Mouse (Mus musculus): ENCODE data around the gene Dcaf1.

Dcaf1 gene

DNA sequence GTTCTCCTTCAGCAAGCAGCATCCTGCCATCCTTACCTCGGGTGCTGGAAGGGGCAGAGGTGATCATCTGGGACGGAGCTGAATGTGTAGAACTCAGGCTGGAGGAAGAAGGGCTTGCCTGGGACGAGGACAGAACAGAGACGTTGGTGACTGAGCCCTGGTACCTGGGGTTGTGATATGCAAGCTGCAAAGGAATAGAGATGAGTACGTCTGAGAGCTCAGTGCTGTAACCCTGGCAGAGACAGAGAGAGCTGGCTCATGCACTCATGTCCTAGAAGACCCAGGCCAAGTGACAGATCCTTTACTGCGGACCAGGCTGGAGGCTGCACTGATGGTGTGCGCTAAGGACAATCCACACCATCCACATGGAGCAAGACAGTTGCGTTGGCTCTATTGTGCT, 84.9 kb downstream of the Dcaf1 start:
- DNase-seq (ENCODE audit: low spot score in 2 of 2): no peak

- DNase-seq (ENCODE audit: low spot score in 2 of 2): no peak
Measured at GRCm38 (mm10) chr9:106908174-106908573, 86.5 kb downstream of the Dcaf1 start.

DNA sequence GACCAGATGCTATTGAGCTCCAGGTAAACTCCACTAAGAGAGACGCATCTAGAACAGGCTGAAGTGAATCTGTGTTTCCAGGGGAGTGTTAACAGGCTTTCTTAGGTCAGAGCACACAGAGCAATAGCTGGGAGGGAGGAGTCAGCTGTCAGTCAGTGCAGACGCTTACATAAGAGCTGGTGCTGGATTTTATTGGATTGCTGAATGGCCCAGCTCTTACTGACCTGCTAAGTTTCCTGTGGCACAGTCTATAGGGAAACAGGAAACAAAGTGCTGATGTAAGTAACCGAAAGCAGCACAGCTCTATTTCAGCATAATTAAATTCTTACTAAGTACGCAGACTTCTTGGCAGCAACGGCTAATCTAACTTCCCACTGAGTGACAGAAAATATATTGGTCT, 87.0 kb downstream of the Dcaf1 start:
- no peak for DNase-seq (ENCODE audit: low spot score in 2 of 2)

- DNase-seq (ENCODE audit: low spot score in 2 of 2): no peak
Measured at GRCm38 (mm10) chr9:106911624-106912023, 90.0 kb downstream of the Dcaf1 start.

DNA sequence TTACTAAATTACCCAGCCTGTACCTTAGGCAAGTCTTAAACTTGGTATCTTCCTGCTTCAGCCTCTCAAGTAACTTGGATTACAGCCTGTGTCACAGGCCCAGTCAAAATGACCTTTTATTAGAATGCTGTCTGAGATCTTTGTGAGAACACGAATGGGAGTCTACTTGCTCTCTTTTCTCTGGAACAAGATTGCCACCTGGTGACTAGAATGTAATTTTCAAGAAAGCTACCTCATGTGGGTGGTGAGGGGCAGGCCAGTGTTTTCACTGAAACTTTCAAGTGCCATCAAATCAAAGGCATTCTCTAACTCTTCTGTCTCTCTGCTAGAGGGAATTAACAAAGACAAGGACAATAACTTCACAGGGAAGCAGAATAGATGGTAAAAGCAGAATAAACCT, 92.1 kb downstream of the Dcaf1 start:
- no peak for DNase-seq (ENCODE audit: low spot score in 2 of 2)

GRCm38 (mm10) chr9:106914878-106915277, 93.2 kb downstream of the Dcaf1 start:
- no peak for DNase-seq (ENCODE audit: low spot score in 2 of 2)

All from frontal cortex, postnatal 10 days (tissue).